Mouse (Mus musculus) stomach, embryonic 16.5 days (tissue): ENCODE data around the gene Auts2. TPM values are rescaled to one million over a fixed set of nuclear protein-coding genes. Genes with fewer than 3 reads are reported as not detected.

Source experiments
- ATAC-seq: fragments of 200-750 bp; cut with Nextera tagmentation; 2 replicates; pipeline ENCODE4 v1.8.0; 2017; ENCODE audit warnings: moderate number of reproducible peaks, moderate TSS enrichment; ENCODE audit not compliant: insufficient read depth, low FRiP score
- H3K27ac ChIP-seq: fragments of 300-500 bp; sonication (generic); 2 replicates; pipeline ENCODE4 v1.5.1; 2014; ENCODE audit warnings: low read length
- H3K27me3 ChIP-seq: fragments of 300-500 bp; sonication (generic); 2 replicates; pipeline ENCODE4 v1.6.1; 2014; ENCODE audit warnings: low read length, control low read depth, mixed read lengths; ENCODE audit not compliant: control insufficient read depth, insufficient read depth
- H3K36me3 ChIP-seq: fragments of 300-500 bp; sonication (generic); 2 replicates; pipeline ENCODE4 v1.6.1; 2014; ENCODE audit warnings: low read length; ENCODE audit not compliant: control insufficient read depth, insufficient read depth
- H3K4me1 ChIP-seq: fragments of 300-500 bp; sonication (generic); 2 replicates; pipeline ENCODE4 v1.6.1; 2014; ENCODE audit warnings: low read length, control low read depth, mixed read lengths; ENCODE audit not compliant: control insufficient read depth, insufficient read depth
- H3K4me2 ChIP-seq: fragments of 300-500 bp; sonication (generic); 2 replicates; pipeline ENCODE4 v1.6.1; 2014; ENCODE audit warnings: low read depth, low read length, mixed read lengths
- H3K4me3 ChIP-seq: fragments of 300-500 bp; sonication (generic); replicated peaks from 2 replicates; pipeline ENCODE4 v1.5.1; 2014; ENCODE audit warnings: mild to moderate bottlenecking, low read length
- H3K9ac ChIP-seq: fragments of 300-500 bp; sonication (generic); 2 replicates; pipeline ENCODE4 v1.6.1; 2014; ENCODE audit warnings: low read length
- H3K9me3 ChIP-seq: fragments of 300-500 bp; sonication (generic); replicated peaks from 2 replicates; pipeline ENCODE4 v1.6.1; 2016; ENCODE audit warnings: low read length, control low read depth; ENCODE audit not compliant: control insufficient read depth
- WGBS: fragments of 180-500 bp; shearing (Covaris S2); extraction: QIAGEN DNeasy Blood & Tissue Kit; methylation state at CpG from one replicate; pipeline ENCODE4 v1.1.7; 2014; 5-methylcytosine and 5-hydroxymethylcytosine counted together
- polyA plus RNA-seq: library from polyadenylated mRNA; unstranded; fragments of >200 nt; fragmentation: Nextera tagmentation; extraction: Ambion mirVana; gene quantifications from 2 replicates; pipeline ENCODE4 v1.2.1, GENCODE M21; 2015

Auts2 gene
- polyA plus RNA-seq, 1 experiment from 2014 or later: 20.1 TPM

GRCm38 (mm10) chr5:132114561-132115301 lies 428.4 kb downstream of the Auts2 start:
- ATAC-seq: no peak
- Histone ChIP-seq H3K27ac (no peak overlapping the region), H3K4me3 (no peak overlapping the region), H3K4me1 (no peaks in the 10 kb centered on the region), H3K4me2 (no peak overlapping the region), H3K9ac (no peak overlapping the region), H3K27me3 (no peaks in the 10 kb centered on the region), H3K9me3 (no peaks in the 10 kb centered on the region), H3K36me3 (no peaks in the 10 kb centered on the region)
- WGBS: 67% methylated on average over 8 of the region's 8 CpGs

GRCm38 (mm10) chr5:132113480-132113879 lies 429.7 kb downstream of the Auts2 start:
- no peak for ATAC-seq
- WGBS: 62% methylated on average over 7 of the region's 7 CpGs
- Histone ChIP-seq H3K36me3 (no peaks in the 10 kb centered on the region), H3K4me2 (no peak overlapping the region), H3K27me3 (no peaks in the 10 kb centered on the region), H3K4me3 (no peak overlapping the region), H3K9ac (no peak overlapping the region), H3K9me3 (no peaks in the 10 kb centered on the region), H3K4me1 (0 out of 2 replicates have a peak, but pooled peaks cover 2% of the 10 kb centered on the region), H3K27ac (no peak overlapping the region)

GRCm38 (mm10) chr5:132112666-132113065 lies 430.5 kb downstream of the Auts2 start:
- 91% methylated on average over 7 of the region's 7 CpGs for WGBS
- no peak overlapping the region for H3K4me3 ChIP-seq
- 0 out of 2 replicates have a peak, but pooled peaks cover 2% of the 10 kb centered on the region for H3K4me1 ChIP-seq
- no peak for ATAC-seq
- no peak overlapping the region for H3K9ac ChIP-seq
- H3K36me3 ChIP-seq: no peaks in the 10 kb centered on the region
- no peak overlapping the region for H3K27ac ChIP-seq
- no peaks in the 10 kb centered on the region for H3K27me3 ChIP-seq
- no peaks in the 10 kb centered on the region for H3K9me3 ChIP-seq
- H3K4me2 ChIP-seq: no peak overlapping the region

GRCm38 (mm10) chr5:132102426-132102825 lies 440.7 kb downstream of the Auts2 start:
- no peak overlapping the region for H3K27ac ChIP-seq
- peaks cover 8% of the 10 kb centered on the region; the same call in 1 of the 2 replicates for H3K4me1 ChIP-seq
- ATAC-seq: no peak
- H3K4me3 ChIP-seq: no peak overlapping the region
- H3K9me3 ChIP-seq: no peaks in the 10 kb centered on the region
- no peaks in the 10 kb centered on the region for H3K27me3 ChIP-seq
- H3K9ac ChIP-seq: no peak overlapping the region
- no peak overlapping the region for H3K4me2 ChIP-seq
- 85% methylated on average over 4 of the region's 4 CpGs for WGBS
- H3K36me3 ChIP-seq: no peaks in the 10 kb centered on the region

- WGBS: 27% methylated on average over 3 of the region's 3 CpGs
- ATAC-seq: no peak
- no peak overlapping the region for H3K27ac ChIP-seq
Observed at GRCm38 (mm10) chr5:132098461-132098860, 444.7 kb downstream of the Auts2 start.

GRCm38 (mm10) chr5:132092721-132093120 lies 450.4 kb downstream of the Auts2 start:
- no peak overlapping the region for H3K9ac ChIP-seq
- H3K27me3 ChIP-seq: no peaks in the 10 kb centered on the region
- 69% methylated on average over 6 of the region's 6 CpGs for WGBS
- no peaks in the 10 kb centered on the region for H3K36me3 ChIP-seq
- no peak overlapping the region for H3K4me2 ChIP-seq
- no peak overlapping the region for H3K27ac ChIP-seq
- no peaks in the 10 kb centered on the region for H3K9me3 ChIP-seq
- no peak for ATAC-seq
- no peaks in the 10 kb centered on the region for H3K4me1 ChIP-seq
- H3K4me3 ChIP-seq: no peak overlapping the region

More at GRCm38 (mm10) chr5:132098461-132098860, 444.7 kb downstream of the Auts2 start:
- no peak overlapping the region for H3K4me3 ChIP-seq
- no peaks in the 10 kb centered on the region for H3K27me3 ChIP-seq
- H3K36me3 ChIP-seq: no peaks in the 10 kb centered on the region
- no peak overlapping the region for H3K4me2 ChIP-seq
- H3K9ac ChIP-seq: no peak overlapping the region
- H3K9me3 ChIP-seq: no peaks in the 10 kb centered on the region
- H3K4me1 ChIP-seq: peaks cover 8% of the 10 kb centered on the region; the same call in 1 of the 2 replicates

- ATAC-seq: no peak
- Histone ChIP-seq H3K4me1 (no peaks in the 10 kb centered on the region), H3K27me3 (no peaks in the 10 kb centered on the region), H3K27ac (no peak overlapping the region), H3K9ac (no peak overlapping the region), H3K9me3 (no peaks in the 10 kb centered on the region), H3K4me2 (no peak overlapping the region), H3K4me3 (no peak overlapping the region), H3K36me3 (no peaks in the 10 kb centered on the region)
- 76% methylated on average over 10 of the region's 10 CpGs for WGBS
Observed at GRCm38 (mm10) chr5:132089496-132090250, 453.5 kb downstream of the Auts2 start.

- H3K4me3 ChIP-seq: no peak overlapping the region
- H3K27ac ChIP-seq: no peak overlapping the region
- no peak overlapping the region for H3K9ac ChIP-seq
- no peak for ATAC-seq
- no peaks in the 10 kb centered on the region for H3K36me3 ChIP-seq
- H3K27me3 ChIP-seq: no peaks in the 10 kb centered on the region
- no peaks in the 10 kb centered on the region for H3K9me3 ChIP-seq
- no peaks in the 10 kb centered on the region for H3K4me1 ChIP-seq
- no peak overlapping the region for H3K4me2 ChIP-seq
- 80% methylated on average over 3 of the region's 3 CpGs for WGBS
Observed at GRCm38 (mm10) chr5:132088585-132088984, 454.6 kb downstream of the Auts2 start.

GRCm38 (mm10) chr5:132083753-132084326 lies 459.3 kb downstream of the Auts2 start:
- no peaks in the 10 kb centered on the region for H3K36me3 ChIP-seq
- WGBS: 35% methylated on average over 8 of the region's 8 CpGs
- no peaks in the 10 kb centered on the region for H3K9me3 ChIP-seq
- no peak for ATAC-seq
- H3K27ac ChIP-seq: no peak overlapping the region
- H3K27me3 ChIP-seq: no peaks in the 10 kb centered on the region
- no peaks in the 10 kb centered on the region for H3K4me1 ChIP-seq
- H3K4me3 ChIP-seq: no peak overlapping the region
- no peak overlapping the region for H3K9ac ChIP-seq
- no peak overlapping the region for H3K4me2 ChIP-seq
